Mouse (Mus musculus) olfactory bulb, adult 2 months (tissue): Measurements from ENCODE around the gene Flot1.

Experiments
- CTCF ChIP-seq: fragments of 200-500 bp; IDR thresholded peaks from 2 replicates; pipeline ENCODE4 v1.5.1; 2012; ENCODE audit warnings: low read depth, mild to moderate bottlenecking, low read length, moderate library complexity; ENCODE audit not compliant: insufficient read depth
- POLR2A ChIP-seq: fragments of 200-500 bp; IDR thresholded peaks from 2 replicates; pipeline ENCODE4 v1.6.1; 2012; ENCODE audit warnings: mild to moderate bottlenecking, low read depth, low read length, moderate library complexity; ENCODE audit not compliant: insufficient read depth

DNA sequence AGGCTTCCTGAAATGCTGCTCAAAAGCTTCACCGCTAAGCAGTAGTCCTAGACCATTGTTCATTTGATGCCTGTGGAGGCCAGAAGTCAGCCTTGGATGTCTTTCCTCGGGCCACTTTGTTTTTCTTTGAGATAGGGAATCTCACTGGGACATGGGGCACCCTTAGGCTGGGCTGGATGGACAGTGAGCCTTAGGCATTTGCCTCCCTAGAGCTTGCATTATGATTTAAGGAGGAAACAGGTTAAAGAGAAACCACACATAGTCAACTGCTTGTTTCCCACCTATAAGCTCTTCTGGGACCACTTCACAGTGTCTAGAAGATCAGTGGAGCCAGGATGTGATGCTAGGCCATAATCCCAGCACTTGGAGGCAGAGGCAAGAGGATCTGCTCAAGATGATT is 36.8 kb downstream of the Flot1 start:
- TF ChIP-seq CTCF (no peak), POLR2A (no peak)
